Mouse (Mus musculus) MEL (cell line): Measurements from ENCODE around the gene Ints5.
A peak's percentile ranks its signal among the peaks of the same experiment; 100 is the strongest.

Experiments
- CHD1 ChIP-seq: IDR thresholded peaks from 2 replicates; pipeline ENCODE4 v1.6.1; 2012; ENCODE audit warnings: low read depth, mild to moderate bottlenecking, inconsistent platforms, low read length, improper control_type of control experiment
- CTCF ChIP-seq, 3 experiments: IDR thresholded peaks in 2 of 3; conservative IDR thresholded peaks in 1 of 3; 2 replicates each; pipeline ENCODE4 v1.5.1; 2011 to 2012; ENCODE audit warnings: low read length in 3 of 3, low read depth in 2 of 3, mild to moderate bottlenecking in 2 of 3, improper control_type of control experiment in 1 of 3, inconsistent platforms in 1 of 3, mixed read lengths in 1 of 3, moderate library complexity in 1 of 3; ENCODE audit not compliant: control insufficient read depth in 1 of 3, insufficient read depth in 1 of 3, poor library complexity in 1 of 3, severe bottlenecking in 1 of 3
- GATA1 ChIP-seq: IDR thresholded peaks from 2 replicates; pipeline ENCODE4 v1.6.1; 2011; ENCODE audit warnings: low read depth, low read length, improper control_type of control experiment
- JUND ChIP-seq: IDR thresholded peaks from 2 replicates; pipeline ENCODE4 v1.6.1; 2011; ENCODE audit warnings: low read depth, mild to moderate bottlenecking, improper control_type of control experiment, low read length
- SMC3 ChIP-seq: IDR thresholded peaks from 2 replicates; pipeline ENCODE4 v1.6.1; 2011; ENCODE audit warnings: low read depth, low read length, improper control_type of control experiment
- TAL1 ChIP-seq: IDR thresholded peaks from 2 replicates; pipeline ENCODE4 v1.6.1; 2012; ENCODE audit warnings: mild to moderate bottlenecking, inconsistent platforms, low read length, moderate library complexity, mixed read lengths
- TCF12 ChIP-seq: IDR thresholded peaks from 2 replicates; pipeline ENCODE4 v1.6.1; 2014; ENCODE audit warnings: low read depth, mild to moderate bottlenecking, inconsistent platforms, low read length, improper control_type of control experiment, moderate library complexity
- ZC3H11A ChIP-seq: IDR thresholded peaks from 2 replicates; pipeline ENCODE4 v1.6.1; 2012; ENCODE audit warnings: low read depth, mild to moderate bottlenecking, inconsistent platforms, low read length, improper control_type of control experiment

GRCm38 (mm10) chr19:8920073-8920736 lies 27.4 kb downstream of the Ints5 start, which contains the start of gene B3gat3:
- no peak for TF ChIP-seq CHD1
- no peak for TF ChIP-seq CTCF (IDR thresholded peaks at IDR 0.05 in 2 of 3, conservative IDR thresholded peaks at IDR 0.05 in 1 of 3; ENCODE audit: control insufficient read depth in 1 of 3, insufficient read depth in 1 of 3, low read depth in 2 of 3, low read length in 3 of 3, poor library complexity in 1 of 3, severe bottlenecking in 1 of 3)
- TF ChIP-seq TCF12: 0 out of 2 replicates have a peak, but pooled peaks have one; percentile 34
- no peak for TF ChIP-seq ZC3H11A
- TF ChIP-seq TAL1: no peak
- no peak for TF ChIP-seq GATA1
- 0 out of 2 replicates have a peak, but pooled peaks have one; percentile 6 for TF ChIP-seq SMC3
- no peak for TF ChIP-seq JUND
